Mouse (Mus musculus): ENCODE data around the gene Gm20388.
A peak's percentile ranks its signal among the peaks of the same experiment; 100 is the strongest.

Gene Gm20388

GRCm38 (mm10) chr8:121553831-121554475 is 1643.3 kb downstream of the Gm20388 start:
- DNase-seq (ENCODE audit: low read depth, low spot score) = no peak

- no peak for DNase-seq (ENCODE audit: low read depth, low spot score)
Observed at GRCm38 (mm10) chr8:121557746-121558145, 1647.1 kb downstream of the Gm20388 start.

DNA sequence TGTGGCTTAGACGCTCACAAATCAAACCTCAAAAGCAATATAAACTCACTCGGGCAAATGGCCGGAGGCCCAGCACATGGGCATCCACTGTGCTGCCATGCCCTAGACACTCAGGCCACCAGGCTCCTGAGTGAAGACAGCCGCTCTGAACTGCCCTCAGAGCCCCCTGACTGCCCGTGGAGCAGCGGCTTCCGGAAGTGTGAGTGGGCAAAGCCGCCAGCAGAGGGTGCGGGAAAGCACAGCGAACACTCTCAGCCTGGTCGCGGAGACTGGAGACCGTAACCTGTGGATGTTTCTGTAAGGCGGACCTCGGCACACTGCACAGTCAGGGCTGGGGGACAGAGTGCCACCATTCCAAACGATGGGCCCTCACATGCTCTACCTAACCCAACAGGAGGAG is 1647.9 kb downstream of the Gm20388 start:
- DNase-seq (ENCODE audit: low read depth, low spot score) = no peak

GRCm38 (mm10) chr8:121559801-121560200 is 1649.2 kb downstream of the Gm20388 start:
- no peak for DNase-seq (ENCODE audit: low read depth, low spot score)

DNA sequence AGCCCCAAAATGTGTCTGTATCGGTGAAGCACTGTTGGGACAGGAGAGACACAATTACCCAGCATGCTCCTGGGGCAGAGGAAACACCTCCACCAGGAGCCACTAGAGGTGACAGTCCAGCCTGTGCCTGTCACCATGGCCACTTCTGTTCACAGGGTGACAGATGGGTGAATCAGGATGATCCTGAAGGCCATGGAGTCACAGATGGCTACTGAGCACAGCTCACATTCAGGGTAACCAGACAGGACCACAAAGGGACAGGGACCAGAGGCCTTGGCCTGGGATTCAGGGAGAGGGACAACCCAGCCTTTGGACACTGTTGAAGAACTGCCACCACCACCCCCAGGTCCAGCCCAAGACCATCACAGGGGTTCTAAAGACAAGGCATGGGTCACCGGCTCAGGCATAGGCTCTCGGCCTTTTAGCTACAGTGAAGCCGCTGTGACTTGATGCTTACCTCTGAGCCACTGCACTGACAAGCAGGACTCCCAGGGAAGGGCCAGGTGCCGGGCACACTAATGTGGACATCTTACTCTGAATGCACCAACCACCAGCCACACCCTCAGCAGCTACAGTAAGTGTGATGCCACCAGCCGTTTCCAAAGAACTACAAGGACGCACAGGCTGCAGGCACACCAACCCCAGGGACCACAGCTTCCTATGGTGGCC is 1649.9 kb downstream of the Gm20388 start:
- no peak for DNase-seq (ENCODE audit: low read depth, low spot score)

DNA sequence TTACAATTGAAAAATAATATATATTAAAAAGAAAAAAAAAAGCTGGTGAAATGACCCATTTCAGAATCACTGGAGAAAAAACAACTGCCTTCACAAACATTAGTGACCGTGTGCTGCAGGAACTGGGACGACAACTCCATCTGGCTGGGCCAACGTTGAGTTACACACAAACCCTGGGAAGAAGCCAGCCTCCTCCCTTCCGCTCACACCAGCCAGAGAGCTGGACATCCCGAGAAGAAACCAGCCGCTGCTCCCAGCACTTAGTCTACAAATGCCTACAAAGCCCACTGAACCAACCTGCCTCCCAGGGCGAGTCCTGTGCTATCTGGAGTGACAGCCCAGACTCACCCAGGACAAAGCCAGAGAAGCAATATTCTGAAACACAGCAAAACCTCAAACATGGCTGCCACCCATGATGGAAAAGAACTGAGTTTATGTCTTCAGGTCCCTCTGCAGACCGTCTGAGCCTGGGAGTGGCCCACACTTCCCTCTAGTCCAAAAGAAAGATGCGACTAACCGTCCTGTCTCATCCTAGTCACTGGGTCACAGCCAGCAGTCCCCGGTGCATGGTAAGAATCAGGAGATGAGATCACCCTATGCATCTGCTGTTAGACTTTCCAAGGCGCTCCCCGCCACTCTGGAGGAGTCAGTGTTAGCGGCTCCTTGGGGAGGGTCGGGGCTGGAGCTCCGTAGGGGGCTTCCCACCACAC is 1651.2 kb downstream of the Gm20388 start:
- DNase-seq (ENCODE audit: low read depth, low spot score) = no peak

- no peak for DNase-seq (ENCODE audit: low read depth, low spot score)
Observed at GRCm38 (mm10) chr8:121562941-121563351, 1652.3 kb downstream of the Gm20388 start.

- no peak for DNase-seq (ENCODE audit: low read depth, low spot score)
Observed at GRCm38 (mm10) chr8:121563701-121564100, 1653.1 kb downstream of the Gm20388 start.

DNA sequence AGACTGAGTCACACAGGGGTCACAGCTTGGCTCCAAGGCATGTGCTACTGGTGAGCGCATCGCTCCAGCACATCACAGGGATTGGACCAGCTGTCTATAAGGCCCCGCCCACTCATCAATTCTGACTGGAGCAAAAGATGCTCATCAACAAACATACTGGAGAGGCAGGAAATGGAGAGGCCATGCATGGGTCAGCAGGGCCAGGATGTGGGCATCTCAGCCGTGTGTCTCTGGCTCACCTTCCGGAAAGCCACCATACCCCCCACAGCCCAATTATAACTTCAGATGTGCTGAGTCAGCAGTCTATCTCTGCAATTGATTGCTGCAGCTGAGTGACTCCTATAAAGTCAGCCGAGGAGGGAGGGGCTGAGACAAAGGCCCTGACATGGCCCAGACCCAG is 1657.7 kb downstream of the Gm20388 start:
- DNase-seq (ENCODE audit: low read depth, low spot score) = no peak

DNA sequence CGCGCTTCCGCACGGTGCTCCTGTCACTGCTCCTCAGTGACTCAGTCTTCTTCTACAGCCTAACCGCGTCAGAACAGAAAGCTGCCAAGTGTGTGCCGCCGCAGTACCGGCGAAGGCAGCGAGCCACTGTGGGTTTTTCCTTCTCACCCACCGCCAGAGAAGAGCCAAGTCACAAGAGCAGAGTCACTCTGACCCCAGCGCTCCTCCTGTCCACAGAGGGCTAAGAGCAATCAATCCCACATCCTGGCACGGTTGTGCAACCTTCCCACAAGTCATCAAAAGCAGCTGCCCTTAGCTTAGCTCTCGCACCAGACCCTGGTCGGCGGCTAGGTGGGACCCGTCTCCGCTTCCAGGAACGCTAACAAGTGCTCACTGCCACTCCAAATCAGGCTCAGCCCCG is 1659.7 kb downstream of the Gm20388 start:
- no peak for DNase-seq (ENCODE audit: low read depth, low spot score)

- no peak for DNase-seq (ENCODE audit: low read depth, low spot score)
Observed at GRCm38 (mm10) chr8:121570801-121571200, 1660.2 kb downstream of the Gm20388 start.

GRCm38 (mm10) chr8:121572121-121572520 is 1661.5 kb downstream of the Gm20388 start:
- no peak for DNase-seq (ENCODE audit: low read depth, low spot score)

- no peak for DNase-seq (ENCODE audit: low read depth, low spot score)
Observed at GRCm38 (mm10) chr8:121573275-121573674, 1662.6 kb downstream of the Gm20388 start.

DNA sequence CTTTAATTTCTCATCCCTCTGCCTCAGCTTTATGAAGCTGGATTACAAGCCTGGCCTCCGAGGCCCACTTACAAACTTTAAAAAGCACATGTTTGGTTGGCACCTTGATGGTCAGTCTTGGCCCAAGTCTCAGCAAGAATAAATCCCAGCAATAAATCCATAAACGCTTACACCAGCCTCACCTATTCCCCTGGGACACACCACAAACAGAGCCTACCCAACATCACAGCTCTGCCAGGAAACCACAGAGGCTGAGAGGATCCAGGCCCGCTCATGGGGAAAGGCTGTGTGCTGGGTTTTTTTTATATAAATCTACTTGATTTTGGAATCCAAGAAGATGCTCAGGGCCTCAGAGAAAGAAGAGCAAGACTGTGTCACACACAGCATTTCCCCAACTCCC is 1665.0 kb downstream of the Gm20388 start:
- DNase-seq (ENCODE audit: low read depth, low spot score) = no peak

DNA sequence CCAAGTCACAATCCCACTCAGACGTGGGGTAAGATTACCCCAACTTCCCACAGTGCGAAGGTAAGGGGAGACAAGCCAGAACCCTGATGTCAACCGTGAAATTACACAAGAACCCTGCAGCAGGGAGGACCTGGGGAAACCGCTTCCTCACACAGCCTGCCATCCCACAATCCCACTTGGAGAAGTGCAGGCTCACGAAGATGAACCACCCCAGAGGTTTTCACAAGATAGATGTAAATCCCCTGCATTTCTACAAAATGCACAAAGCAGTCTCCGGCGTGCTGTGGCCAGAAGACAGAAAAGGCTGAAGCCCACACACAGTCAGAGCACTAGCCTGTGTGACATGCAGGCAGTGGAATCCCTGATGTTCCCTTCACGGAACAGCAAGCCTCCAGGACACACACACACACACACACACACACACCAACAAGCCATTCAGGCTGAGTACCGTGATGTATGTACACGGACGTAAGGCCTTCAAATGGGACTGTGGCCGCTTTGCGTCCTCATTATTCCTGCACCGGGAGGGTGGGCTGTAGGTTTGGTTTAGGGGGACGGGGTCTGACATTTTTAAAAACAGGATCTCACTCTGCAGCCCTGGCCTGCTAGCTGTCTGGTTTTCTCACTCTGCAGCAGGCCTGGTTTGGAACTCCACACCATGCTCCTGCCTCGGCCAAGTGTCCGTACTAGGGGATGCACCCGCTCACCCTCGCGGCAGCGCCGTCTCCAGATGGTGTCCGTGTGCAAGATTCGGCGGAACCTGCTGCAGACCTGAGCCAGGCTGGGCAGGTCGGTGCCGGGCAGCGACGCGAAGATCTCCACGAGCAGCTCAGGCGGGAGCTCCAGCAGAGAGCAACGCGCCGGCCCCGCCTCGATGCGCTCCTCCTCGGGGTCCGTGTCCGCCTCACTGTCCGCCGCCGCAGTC is 1667.4 kb downstream of the Gm20388 start:
- DNase-seq (ENCODE audit: low read depth, low spot score) = no peak

DNA sequence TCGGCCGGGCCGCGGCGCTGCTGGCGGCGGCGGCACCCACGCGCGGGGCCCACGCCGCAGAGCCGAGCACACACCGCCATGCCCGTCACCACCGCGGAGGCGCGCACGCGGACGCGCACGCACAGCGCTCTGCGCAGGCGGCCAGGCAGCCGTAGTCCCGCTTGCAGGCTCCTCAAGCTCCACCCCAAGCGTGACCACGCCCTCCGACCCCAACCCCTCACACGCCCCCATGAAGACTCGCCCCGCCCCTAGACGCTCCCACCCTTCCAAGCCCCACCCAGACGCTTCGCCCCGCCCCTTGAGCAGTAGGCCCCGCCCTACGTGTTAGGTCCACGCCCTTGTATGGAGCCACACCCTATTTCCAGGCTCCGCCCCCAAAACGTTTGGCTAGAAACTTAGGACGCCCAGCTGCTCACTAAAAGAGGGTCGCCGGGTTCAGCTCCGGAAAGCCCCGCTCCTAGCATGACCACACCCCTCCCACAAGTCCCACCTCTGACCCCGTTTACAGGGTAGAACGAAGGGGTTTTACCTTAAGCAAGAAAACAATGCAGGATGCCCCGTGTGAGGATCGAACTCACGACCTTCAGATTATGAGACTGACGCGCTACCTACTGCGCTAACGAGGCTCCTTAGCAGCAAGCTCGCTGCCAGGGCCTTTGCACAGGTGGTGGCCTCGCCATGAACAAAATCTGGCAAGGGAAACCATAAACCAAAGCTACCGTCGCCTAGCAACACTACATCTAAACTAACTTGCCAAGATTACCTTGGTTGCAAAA is 1668.2 kb downstream of the Gm20388 start, which contains the start of gene Fbxo31:
TSS of gene Fbxo31 (minus strand) at position 131 of the 776 bp plus-strand sequence.
- DNase-seq (ENCODE audit: low read depth, low spot score) = peak; percentile 85

GRCm38 (mm10) chr8:121580465-121580864 is 1669.8 kb downstream of the Gm20388 start:
- no peak for DNase-seq (ENCODE audit: low read depth, low spot score)

DNA sequence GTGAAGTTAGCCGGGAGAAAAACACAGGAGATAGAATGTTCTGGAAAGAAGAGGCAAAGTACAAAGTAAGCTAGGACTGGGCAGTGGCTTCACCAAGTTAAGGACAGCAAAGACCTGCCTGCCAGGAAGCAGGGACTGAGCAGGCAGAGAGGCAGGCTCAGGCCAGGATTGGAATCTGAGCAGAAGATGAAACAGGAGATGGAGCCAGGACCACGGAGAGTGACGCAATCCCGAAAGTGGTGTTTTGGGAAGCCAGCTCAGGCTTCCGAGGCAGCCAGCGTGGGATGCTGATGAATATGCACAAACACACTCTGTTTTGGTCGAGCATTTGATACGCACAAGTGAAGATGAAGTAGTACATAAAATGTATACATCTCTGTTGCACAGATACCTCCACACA is 1673.0 kb downstream of the Gm20388 start:
- no peak for DNase-seq (ENCODE audit: low read depth, low spot score)

DNA sequence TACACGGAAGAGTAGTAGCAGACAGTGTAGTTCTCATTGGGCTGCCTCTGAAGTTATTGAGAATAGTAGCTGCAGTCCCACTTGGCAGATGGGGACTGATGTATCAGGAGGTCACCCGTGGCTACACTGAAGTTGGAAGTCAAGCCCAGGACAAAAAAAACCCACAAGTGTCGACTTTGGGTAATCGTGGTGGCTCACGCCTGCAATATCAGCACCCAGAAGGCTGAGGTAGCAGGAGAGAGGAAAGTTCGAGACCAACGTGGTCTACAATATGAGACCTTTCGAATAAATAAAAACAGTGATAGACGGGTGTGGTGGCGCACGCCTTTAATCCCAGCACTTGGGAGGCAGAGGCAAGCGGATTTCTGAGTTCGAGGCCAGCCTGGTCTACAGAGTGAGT is 1674.1 kb downstream of the Gm20388 start:
- no peak for DNase-seq (ENCODE audit: low read depth, low spot score)

DNA sequence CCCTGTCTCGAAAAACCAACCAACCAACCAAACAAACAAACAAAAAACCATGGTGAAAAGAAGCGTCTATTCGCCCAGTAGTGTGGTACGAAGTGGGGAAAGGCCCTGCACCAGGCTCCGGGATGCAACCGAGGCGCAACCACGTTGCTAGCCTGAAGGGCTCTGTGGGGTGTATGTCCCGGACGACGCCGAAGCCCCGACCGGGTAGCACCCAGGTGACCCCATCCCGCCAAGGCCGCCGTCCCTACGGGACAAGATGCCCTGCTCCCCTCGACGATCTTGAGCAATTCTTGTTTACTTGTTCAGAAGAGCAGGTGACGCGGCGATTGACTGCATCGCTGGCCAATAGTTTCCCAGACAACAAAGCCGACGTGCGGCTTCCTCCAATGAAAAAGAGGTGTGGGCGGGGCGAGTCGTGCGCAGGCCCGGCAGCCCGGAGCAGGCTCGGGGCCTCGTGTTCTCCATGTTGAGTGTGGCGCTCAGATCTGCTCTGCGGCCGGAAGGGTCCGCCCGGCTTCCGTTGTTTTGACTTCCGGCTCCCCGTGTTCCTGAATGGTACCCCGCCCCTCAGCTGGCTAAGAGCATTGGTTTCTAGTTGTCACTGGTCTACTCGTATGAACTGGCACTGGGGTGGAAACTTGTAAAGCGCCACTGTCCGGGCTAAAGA is 1674.7 kb downstream of the Gm20388 start:
- peak; percentile 98 for DNase-seq (ENCODE audit: low read depth, low spot score)

Measured in c-Kit-negative CD71-positive TER-119-positive erythroid progenitor cells, embryonic 14.5 days (primary cell).